Mouse (Mus musculus) intestine, embryonic 16.5 days (tissue): ENCODE measurements around the gene Agk. TPM values are rescaled to one million over a fixed set of nuclear protein-coding genes. Genes with fewer than 3 reads are reported as not detected.

ENCODE experiments used
- ATAC-seq: fragments of 200-750 bp; cut with Nextera tagmentation; 2 replicates; pipeline ENCODE4 v1.8.0; 2017; ENCODE audit warnings: moderate TSS enrichment, moderate library complexity
- H3K27ac ChIP-seq: fragments of 300-500 bp; sonication (generic); 2 replicates; pipeline ENCODE4 v1.5.1; 2014; ENCODE audit warnings: mild to moderate bottlenecking, low read length
- H3K27me3 ChIP-seq: fragments of 300-500 bp; sonication (generic); replicated peaks from 2 replicates; pipeline ENCODE4 v1.6.1; 2014; ENCODE audit warnings: low read length, control low read depth, mixed read lengths; ENCODE audit not compliant: control insufficient read depth, insufficient read depth
- H3K36me3 ChIP-seq: fragments of 300-500 bp; sonication (generic); 2 replicates; pipeline ENCODE4 v1.6.1; 2014; ENCODE audit warnings: low read length, control low read depth; ENCODE audit not compliant: control insufficient read depth, insufficient read depth
- H3K4me1 ChIP-seq: fragments of 300-500 bp; sonication (generic); 2 replicates; pipeline ENCODE4 v1.6.1; 2014; ENCODE audit warnings: low read length, control low read depth, mixed read lengths; ENCODE audit not compliant: control insufficient read depth, insufficient read depth
- H3K4me2 ChIP-seq: fragments of 300-500 bp; sonication (generic); 2 replicates; pipeline ENCODE4 v1.6.1; 2014; ENCODE audit warnings: low read depth, low read length, control low read depth
- H3K4me3 ChIP-seq: fragments of 300-500 bp; sonication (generic); 2 replicates; pipeline ENCODE4 v1.5.1; 2014; ENCODE audit warnings: mild to moderate bottlenecking, low read length
- H3K9ac ChIP-seq: fragments of 300-500 bp; sonication (generic); 2 replicates; pipeline ENCODE4 v1.6.1; 2014; ENCODE audit warnings: low read depth, low read length
- H3K9me3 ChIP-seq: fragments of 300-500 bp; sonication (generic); 2 replicates; pipeline ENCODE4 v1.6.1; 2016; ENCODE audit warnings: low read length, control low read depth; ENCODE audit not compliant: control insufficient read depth
- WGBS: fragments of 180-500 bp; shearing (Covaris S2); extraction: QIAGEN DNeasy Blood & Tissue Kit; methylation state at CpG from one replicate; pipeline ENCODE4 v1.1.7; 2014; 5-methylcytosine and 5-hydroxymethylcytosine counted together
- polyA plus RNA-seq: library from polyadenylated mRNA; unstranded; fragments of >200 nt; fragmentation: Nextera tagmentation; extraction: Ambion mirVana; gene quantifications from 2 replicates; pipeline ENCODE4 v1.2.1, GENCODE M21; 2015

The Agk gene
- polyA plus RNA-seq, 1 experiment from 2014 or later: 32.9 TPM

DNA sequence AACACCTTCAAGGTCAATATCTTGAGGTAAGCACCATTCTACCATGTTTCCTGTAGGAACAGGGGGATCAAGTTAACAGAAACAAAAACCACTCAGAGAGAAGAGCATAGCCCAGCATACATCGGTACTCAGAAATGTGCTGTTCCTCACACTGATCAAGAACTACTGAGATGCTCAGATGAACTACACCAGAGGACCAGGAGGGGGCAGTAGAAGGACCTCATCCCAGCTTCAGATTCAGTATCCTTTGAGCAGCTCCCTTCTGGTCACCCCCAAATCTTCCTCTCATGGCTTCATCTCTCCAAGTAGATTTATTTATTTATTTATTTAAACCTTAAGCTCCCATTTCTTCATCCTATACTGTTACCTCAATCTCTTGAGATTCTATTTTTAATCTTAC lies 98.8 kb downstream of the Agk start:
- Histone ChIP-seq H3K36me3 (no peaks in the 10 kb centered on the region), H3K4me3 (no peak overlapping the region)
- ATAC-seq: no peak

DNA sequence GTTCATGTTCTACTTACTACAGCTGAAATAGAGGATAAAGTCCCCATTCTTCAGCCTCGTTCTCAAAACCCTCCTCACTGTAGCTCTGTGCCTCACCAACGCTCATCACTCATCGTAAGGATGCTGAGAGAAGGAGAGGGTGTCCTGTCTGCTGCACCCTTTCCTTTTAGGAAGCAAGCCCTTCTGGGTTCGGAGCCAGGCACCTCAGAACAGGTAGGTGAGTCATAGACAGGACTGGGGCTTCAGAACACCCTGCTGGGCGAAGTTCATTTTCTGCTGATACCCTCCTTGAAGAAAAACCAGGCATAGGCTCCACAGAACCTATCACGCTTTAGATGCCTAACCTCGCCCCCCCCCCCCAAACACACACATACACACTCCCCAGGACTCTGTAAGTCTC lies 102.5 kb downstream of the Agk start:
- Histone ChIP-seq H3K4me3 (no peak overlapping the region), H3K9ac (no peak overlapping the region), H3K4me1 (peaks cover 12% of the 10 kb centered on the region), H3K36me3 (no peaks in the 10 kb centered on the region), H3K9me3 (no peaks in the 10 kb centered on the region), H3K27ac (no peak overlapping the region), H3K4me2 (no peak overlapping the region), H3K27me3 (no peaks in the 10 kb centered on the region)
- WGBS: 77% methylated on average over 7 of the region's 7 CpGs
- ATAC-seq: no peak

More for the DNA sequence above, 98.8 kb downstream of the Agk start:
- Histone ChIP-seq H3K4me1 (no peaks in the 10 kb centered on the region), H3K4me2 (no peak overlapping the region), H3K27ac (no peak overlapping the region), H3K9ac (no peak overlapping the region), H3K9me3 (no peaks in the 10 kb centered on the region), H3K27me3 (no peaks in the 10 kb centered on the region)
- WGBS: 78% methylated on average over 1 of the region's 1 CpGs

DNA sequence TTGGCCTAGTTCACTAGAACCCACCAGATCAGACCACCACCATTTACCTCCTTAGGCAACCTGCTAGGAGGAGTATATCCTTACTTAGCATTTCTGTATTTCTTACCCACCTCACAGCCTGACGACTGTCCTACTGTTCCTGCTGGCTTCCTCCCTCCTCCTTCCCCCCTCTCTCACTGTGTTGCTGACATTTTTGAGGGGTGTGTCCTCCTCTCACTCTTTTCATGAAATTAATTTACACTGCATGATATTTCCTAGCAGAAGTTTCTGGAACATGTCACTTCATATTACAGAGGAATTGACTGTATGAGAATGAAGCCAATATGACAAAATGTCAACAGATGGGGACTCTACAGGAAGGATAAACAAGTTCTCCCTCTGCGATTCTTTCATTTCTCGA lies 103.7 kb downstream of the Agk start:
- Histone ChIP-seq H3K27ac (no peak overlapping the region), H3K4me1 (peaks cover 12% of the 10 kb centered on the region), H3K9me3 (no peaks in the 10 kb centered on the region), H3K4me2 (no peak overlapping the region), H3K9ac (no peak overlapping the region), H3K27me3 (no peaks in the 10 kb centered on the region), H3K4me3 (no peak overlapping the region), H3K36me3 (no peaks in the 10 kb centered on the region)
- WGBS: 65% methylated on average over 3 of the region's 3 CpGs
- ATAC-seq: no peak

DNA sequence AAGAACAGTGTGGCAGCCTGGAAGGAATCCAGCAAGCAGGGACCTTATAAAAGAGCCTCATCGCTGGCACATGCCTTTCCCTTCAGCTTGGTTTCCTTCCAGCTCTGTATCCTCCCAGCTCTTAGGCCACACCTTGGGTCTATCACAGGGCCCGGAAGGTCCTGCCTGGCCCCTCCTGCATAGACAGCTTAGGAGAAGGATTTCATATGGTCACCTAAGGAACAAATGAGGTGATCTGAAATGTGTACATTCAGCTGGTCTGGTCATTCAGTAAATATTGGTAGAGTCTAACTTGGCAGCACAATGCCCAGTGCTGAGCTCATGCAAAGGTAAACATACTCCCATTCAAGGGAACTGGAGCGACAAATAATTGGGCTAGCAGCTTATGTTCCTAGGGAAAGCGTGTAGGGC lies 104.6 kb downstream of the Agk start:
- H3K27ac ChIP-seq: no peak overlapping the region
- ATAC-seq: peak; percentile 14; the same call in 1 of the 2 replicates
- WGBS: 60% methylated on average over 4 of the region's 4 CpGs

DNA sequence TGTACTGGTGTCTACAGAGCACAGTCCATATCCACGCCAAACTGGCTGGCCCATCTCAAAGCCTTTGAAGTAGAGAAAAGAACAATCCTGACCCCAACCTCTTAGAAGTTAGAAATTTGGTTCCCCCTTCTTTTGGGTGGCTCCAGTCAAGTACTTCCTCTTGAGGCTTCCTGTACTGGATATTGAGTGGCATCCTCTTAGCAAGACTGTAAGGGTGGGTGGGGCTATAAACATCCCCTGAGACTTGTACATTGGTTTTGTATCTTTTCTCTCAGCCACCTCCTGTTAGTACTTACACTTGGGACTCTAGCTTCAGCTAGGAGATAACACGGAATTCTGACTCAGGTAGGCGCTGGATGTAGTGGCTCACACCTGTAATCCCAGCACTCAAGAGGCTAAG lies 105.3 kb downstream of the Agk start:
- peaks cover 17% of the 10 kb centered on the region for H3K4me1 ChIP-seq
- ATAC-seq: no peak
- H3K4me2 ChIP-seq: no peak overlapping the region
- no peaks in the 10 kb centered on the region for H3K27me3 ChIP-seq
- no peaks in the 10 kb centered on the region for H3K9me3 ChIP-seq
- no peak overlapping the region for H3K27ac ChIP-seq
- H3K4me3 ChIP-seq: no peak overlapping the region
- WGBS: 84% methylated on average over 3 of the region's 3 CpGs
- no peak overlapping the region for H3K9ac ChIP-seq
- no peaks in the 10 kb centered on the region for H3K36me3 ChIP-seq

More for the DNA sequence above, 104.6 kb downstream of the Agk start:
- Histone ChIP-seq H3K4me1 (peaks cover 12% of the 10 kb centered on the region), H3K9ac (no peak overlapping the region), H3K4me3 (no peak overlapping the region), H3K4me2 (no peak overlapping the region), H3K9me3 (no peaks in the 10 kb centered on the region), H3K36me3 (no peaks in the 10 kb centered on the region), H3K27me3 (no peaks in the 10 kb centered on the region)

DNA sequence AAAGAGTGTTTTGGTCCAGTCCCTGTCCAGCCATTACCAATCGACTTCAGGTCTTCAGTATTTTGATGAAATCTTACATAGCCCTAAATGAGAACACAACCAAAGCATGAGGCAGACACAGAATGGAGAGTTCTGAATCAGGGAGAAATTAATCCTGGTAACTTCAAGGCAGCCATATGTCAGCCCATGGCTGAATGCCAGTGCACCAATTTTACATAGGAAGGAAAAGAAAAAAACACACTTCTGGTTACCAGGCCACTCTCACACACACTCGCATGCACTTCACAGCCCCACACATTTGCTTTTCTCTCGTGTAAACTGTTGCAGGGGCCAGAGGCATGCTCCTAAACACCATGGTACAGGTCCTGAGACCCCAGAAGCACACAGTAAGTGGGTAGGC lies 105.9 kb downstream of the Agk start:
- Histone ChIP-seq H3K36me3 (no peaks in the 10 kb centered on the region), H3K9ac (no peak overlapping the region; the same call in 1 of the 2 replicates), H3K9me3 (no peaks in the 10 kb centered on the region), H3K4me2 (peak overlapping the region; percentile 24; the same call in 1 of the 2 replicates), H3K4me1 (peaks cover 17% of the 10 kb centered on the region), H3K27me3 (no peaks in the 10 kb centered on the region), H3K27ac (peak overlapping the region; percentile 66; the same call in 1 of the 2 replicates), H3K4me3 (no peak overlapping the region)
- ATAC-seq: no peak
- WGBS: 66% methylated on average over 3 of the region's 3 CpGs

DNA sequence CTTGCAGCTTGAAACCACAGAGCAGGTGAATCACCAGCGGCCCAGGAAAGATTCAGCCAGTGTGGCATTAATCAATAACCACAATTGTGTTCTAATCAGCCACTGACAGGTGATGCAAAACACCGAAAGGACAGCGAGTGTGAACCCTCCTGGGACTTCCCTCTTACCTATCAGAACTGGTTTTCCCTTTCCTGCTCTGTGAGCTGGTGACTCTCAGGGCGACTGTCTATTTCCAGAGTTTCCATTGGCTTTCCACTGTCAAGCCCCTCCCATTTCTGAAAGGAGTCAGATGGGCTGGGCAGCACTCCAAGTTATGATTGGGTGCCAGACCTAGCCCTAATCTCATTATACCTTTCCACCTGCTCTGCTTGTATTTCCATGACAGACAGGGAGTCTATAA lies 106.4 kb downstream of the Agk start:
- Histone ChIP-seq H3K4me1 (peaks cover 17% of the 10 kb centered on the region), H3K27me3 (no peaks in the 10 kb centered on the region), H3K36me3 (no peaks in the 10 kb centered on the region), H3K9me3 (no peaks in the 10 kb centered on the region), H3K4me2 (peak overlapping the region; percentile 24; the same call in 1 of the 2 replicates), H3K9ac (no peak overlapping the region; the same call in 1 of the 2 replicates), H3K4me3 (no peak overlapping the region), H3K27ac (peak overlapping the region; percentile 66; the same call in 1 of the 2 replicates)
- WGBS: 44% methylated on average over 4 of the region's 4 CpGs
- ATAC-seq: peak; percentile 86

DNA sequence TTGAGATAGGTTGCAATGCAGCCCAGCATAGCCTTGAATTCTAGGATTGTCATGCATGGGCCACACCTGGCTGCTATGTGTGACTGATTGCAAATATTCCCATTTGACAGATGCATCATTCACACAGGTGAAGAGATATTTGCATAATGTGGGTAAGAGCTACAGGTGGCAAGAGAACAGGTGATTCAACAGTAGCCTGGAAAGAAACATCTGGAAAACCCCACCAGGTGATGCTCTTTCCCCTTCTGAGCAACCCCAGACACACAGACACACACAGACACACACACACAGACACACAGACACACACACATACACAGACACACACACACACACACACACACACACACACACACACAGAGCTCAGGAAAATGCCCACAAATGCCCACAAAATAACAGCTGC lies 106.8 kb downstream of the Agk start:
- Histone ChIP-seq H3K4me1 (peaks cover 17% of the 10 kb centered on the region), H3K9me3 (no peaks in the 10 kb centered on the region), H3K4me2 (no peak overlapping the region), H3K27ac (no peak overlapping the region), H3K9ac (no peak overlapping the region), H3K4me3 (no peak overlapping the region), H3K27me3 (no peaks in the 10 kb centered on the region), H3K36me3 (no peaks in the 10 kb centered on the region)
- ATAC-seq: no peak; the same call in 1 of the 2 replicates

DNA sequence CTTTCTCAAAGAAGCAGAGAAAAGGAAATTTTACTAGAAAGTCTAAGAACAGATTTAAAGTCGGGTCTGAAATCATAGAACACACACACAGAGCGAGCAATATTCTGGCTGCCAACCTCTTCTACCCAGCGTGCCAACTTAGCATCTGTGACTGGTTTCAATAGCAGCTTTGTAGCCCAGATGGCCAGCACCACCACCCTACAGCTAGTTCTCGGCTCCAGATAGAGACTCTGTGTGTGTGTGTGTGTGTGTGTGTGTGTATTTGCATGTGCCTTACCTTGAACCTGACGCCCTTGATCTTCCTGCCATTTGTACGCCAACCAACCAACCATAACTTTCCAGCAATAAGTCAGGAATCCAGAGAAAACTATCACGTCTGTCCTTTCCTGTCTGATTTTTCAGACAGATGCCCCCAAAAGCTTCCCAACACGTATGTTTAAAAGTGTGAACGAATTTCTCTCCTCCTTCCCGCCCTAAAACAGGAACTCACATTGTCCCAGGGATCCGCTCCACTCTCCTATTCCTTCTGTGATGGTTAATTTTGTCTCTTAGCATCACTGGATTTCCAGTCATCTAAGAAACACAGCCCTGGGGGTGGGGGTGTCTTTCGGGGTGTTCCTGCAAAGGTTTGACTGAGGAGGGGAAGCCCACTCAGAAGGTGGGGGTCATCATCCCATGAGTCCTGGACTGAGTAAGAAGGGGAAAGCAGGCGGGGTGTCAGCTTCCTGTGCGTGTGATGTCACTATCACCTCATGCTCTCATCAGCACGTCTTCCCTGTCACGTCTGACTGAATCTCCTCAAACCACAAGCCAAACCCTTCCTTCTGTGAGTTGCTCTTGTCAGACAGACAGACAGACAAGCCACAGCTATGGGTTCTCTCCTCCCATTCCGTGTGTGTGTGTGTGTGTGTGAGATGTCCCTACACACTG lies 107.6 kb downstream of the Agk start:
- WGBS: 91% methylated on average over 17 of the region's 17 CpGs
- Histone ChIP-seq H3K4me3 (no peak overlapping the region), H3K4me1 (peaks cover 17% of the 10 kb centered on the region), H3K9me3 (no peaks in the 10 kb centered on the region), H3K27ac (no peak overlapping the region), H3K9ac (no peak overlapping the region), H3K4me2 (no peak overlapping the region), H3K36me3 (no peaks in the 10 kb centered on the region), H3K27me3 (no peaks in the 10 kb centered on the region)
- no peak for ATAC-seq
